Mouse (Mus musculus): ENCODE measurements around the gene Bahcc1. TPM values are rescaled to one million over a fixed set of nuclear protein-coding genes. Genes with fewer than 3 reads are reported as not detected.

Gene Bahcc1
- polyA plus RNA-seq, 1 experiment from 2014 or later, result 8.2 TPM

DNA sequence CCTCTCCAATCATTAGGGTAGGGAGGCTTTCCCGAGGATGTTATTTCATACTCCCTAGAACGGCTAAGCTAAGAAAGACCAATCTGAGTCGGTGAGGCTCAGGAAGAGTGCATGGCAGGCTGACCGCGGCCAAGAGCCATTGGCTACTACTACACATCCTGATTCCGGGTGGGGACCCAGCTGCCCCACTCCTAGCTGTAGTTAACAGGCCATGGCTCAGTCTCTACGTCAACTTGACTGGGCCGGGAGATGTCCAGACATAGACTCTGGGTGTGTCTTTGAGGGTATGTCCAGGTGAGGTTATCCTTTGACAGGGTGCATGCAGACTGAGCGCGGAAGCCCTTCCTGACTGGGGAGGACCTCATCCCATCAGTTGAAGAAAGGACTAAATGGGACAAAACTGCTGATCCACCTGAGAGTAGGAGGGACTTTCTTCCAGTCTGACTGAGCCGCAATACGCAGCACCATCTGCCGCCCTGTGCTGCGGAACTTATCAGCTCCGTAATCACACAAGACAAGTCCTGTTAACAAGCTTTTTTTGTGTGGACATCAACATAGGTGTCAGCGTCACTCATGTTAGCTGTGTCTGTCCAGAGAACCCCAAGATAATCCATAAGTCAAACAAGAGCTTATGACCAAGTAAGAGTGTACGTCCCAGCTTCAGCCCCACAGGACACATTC is 14.4 kb upstream of the Bahcc1 start:
- Histone ChIP-seq H3K27ac (peak overlapping the region; percentile 25; the same call in 1 of the 2 replicates), H3K9ac (ENCODE audit: low read depth, low read length) (no peak overlapping the region), H3K27me3 (ENCODE audit: insufficient read depth, low read length) (no peaks in the 10 kb centered on the region), H3K4me1 (replicated peaks; ENCODE audit: insufficient read depth, low read length) (peaks cover 38% of the 10 kb centered on the region), H3K4me2 (ENCODE audit: low read length) (no peak overlapping the region), H3K9me3 (replicated peaks; ENCODE audit: low read length) (no peaks in the 10 kb centered on the region), H3K4me3 (replicated peaks; ENCODE audit: low read depth, low read length) (no peak overlapping the region), H3K36me3 (ENCODE audit: insufficient read depth, low read length) (no peaks in the 10 kb centered on the region)
- no peak for ATAC-seq (replicated peaks; ENCODE audit: low FRiP score, low read depth)
- 67% methylated on average over 17 of the region's 17 CpGs for WGBS
- DNase-seq (ENCODE audit: low spot score), result no peak
- no peak for TF ChIP-seq CTCF (IDR thresholded peaks at IDR 0.05; ENCODE audit: low read depth)

DNA sequence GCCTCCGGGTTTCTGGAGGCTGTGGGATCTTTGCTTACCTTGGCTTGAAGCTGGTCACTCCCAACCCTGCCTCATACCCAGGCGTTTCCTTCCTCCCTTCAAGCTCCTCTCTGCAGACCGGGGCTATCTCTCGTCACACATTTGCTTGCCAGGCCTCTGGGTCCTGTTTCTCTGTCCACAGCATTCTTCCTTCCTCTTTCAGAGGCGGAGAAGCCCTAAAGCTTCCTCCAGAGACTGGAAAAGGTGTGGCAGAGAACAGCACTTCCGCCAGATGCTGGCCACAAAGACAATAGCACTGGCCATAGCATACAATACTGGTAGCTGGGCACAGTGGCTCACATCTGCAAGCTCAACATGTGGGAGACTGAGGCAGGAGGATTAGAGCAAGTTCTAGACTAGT is 13.8 kb upstream of the Bahcc1 start:
- Histone ChIP-seq H3K9ac (ENCODE audit: low read depth, low read length) (peak overlapping the region; percentile 35; the same call in 1 of the 2 replicates), H3K4me3 (replicated peaks; ENCODE audit: low read depth, low read length) (no peak overlapping the region), H3K36me3 (ENCODE audit: insufficient read depth, low read length) (no peaks in the 10 kb centered on the region), H3K9me3 (replicated peaks; ENCODE audit: low read length) (no peaks in the 10 kb centered on the region), H3K27me3 (ENCODE audit: insufficient read depth, low read length) (no peaks in the 10 kb centered on the region), H3K27ac (peak overlapping the region; percentile 25), H3K4me1 (replicated peaks; ENCODE audit: insufficient read depth, low read length) (peaks cover 41% of the 10 kb centered on the region), H3K4me2 (ENCODE audit: low read length) (no peak overlapping the region)
- no peak for TF ChIP-seq CTCF (IDR thresholded peaks at IDR 0.05; ENCODE audit: low read depth)
- 57% methylated on average over 6 of the region's 6 CpGs for WGBS
- ATAC-seq (replicated peaks; ENCODE audit: low FRiP score, low read depth) (no peak), DNase-seq (ENCODE audit: low spot score) (peak; percentile 67)

GRCm38 (mm10) chr11:120219916-120220522 is 12.7 kb upstream of the Bahcc1 start:
- Histone ChIP-seq H3K27ac (peak overlapping the region; percentile 67), H3K4me1 (replicated peaks; ENCODE audit: insufficient read depth, low read length) (peaks cover 52% of the 10 kb centered on the region), H3K4me2 (ENCODE audit: low read length) (no peak overlapping the region), H3K27me3 (ENCODE audit: insufficient read depth, low read length) (no peaks in the 10 kb centered on the region), H3K36me3 (ENCODE audit: insufficient read depth, low read length) (no peaks in the 10 kb centered on the region), H3K9me3 (replicated peaks; ENCODE audit: low read length) (no peaks in the 10 kb centered on the region), H3K9ac (ENCODE audit: low read depth, low read length) (0 out of 2 replicates have a peak overlapping the region, but pooled peaks have one; percentile 9), H3K4me3 (replicated peaks; ENCODE audit: low read depth, low read length) (no peak overlapping the region)
- TF ChIP-seq CTCF (IDR thresholded peaks at IDR 0.05; ENCODE audit: low read depth), result no peak
- WGBS, result 36% methylated on average over 9 of the region's 9 CpGs
- ATAC-seq (replicated peaks; ENCODE audit: low FRiP score, low read depth) (no peak), DNase-seq (ENCODE audit: low spot score) (peak; percentile 64)

DNA sequence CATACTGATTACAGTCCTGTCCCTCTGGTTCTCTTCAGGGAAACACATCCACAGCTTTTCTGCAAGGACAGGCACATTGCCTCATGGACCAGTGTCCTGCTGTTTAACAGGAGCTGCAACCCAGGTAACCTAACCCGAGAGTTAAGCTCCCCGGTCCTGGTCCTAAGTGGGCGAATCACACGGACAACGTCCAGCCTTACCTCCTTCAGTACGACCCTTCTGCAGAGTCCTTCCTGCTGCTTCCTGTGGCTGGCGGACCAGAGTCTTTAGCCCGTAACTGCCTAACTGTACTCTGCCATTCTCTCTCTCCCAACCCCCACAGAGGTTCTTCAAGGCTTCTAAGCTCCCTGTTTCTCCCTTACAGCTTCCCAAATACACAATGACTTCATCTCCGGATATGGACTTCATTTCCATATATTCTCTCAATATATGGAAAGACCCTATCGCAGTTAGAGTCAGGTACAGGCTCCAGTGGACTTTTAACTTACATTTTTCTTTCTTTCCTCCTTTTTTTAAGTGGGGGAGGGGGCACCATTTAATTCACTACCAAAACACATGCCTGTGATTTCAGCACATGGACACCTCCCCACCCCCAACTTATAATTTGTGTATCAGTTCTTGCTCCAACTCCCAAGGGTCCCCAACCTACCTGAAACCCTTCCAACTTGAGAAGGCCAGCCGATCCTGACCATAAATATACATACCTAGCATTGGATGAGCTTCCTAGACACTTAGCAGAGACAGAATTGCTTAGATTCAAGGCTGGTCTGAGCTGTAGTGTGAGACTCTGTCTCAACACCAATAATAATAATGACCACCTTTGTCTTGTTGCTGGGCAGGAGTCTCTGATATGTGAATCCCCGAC is 11.6 kb upstream of the Bahcc1 start:
- TF ChIP-seq CTCF (IDR thresholded peaks at IDR 0.05; ENCODE audit: low read depth), result no peak
- Histone ChIP-seq H3K36me3 (ENCODE audit: insufficient read depth, low read length) (no peaks in the 10 kb centered on the region), H3K27me3 (ENCODE audit: insufficient read depth, low read length) (no peaks in the 10 kb centered on the region), H3K9me3 (replicated peaks; ENCODE audit: low read length) (no peaks in the 10 kb centered on the region), H3K4me2 (ENCODE audit: low read length) (0 out of 2 replicates have a peak overlapping the region, but pooled peaks have one; percentile 11), H3K27ac (peak overlapping the region; percentile 67; the same call in 1 of the 2 replicates), H3K9ac (ENCODE audit: low read depth, low read length) (no peak overlapping the region), H3K4me1 (replicated peaks; ENCODE audit: insufficient read depth, low read length) (peaks cover 54% of the 10 kb centered on the region), H3K4me3 (replicated peaks; ENCODE audit: low read depth, low read length) (no peak overlapping the region)
- peak; percentile 55 for DNase-seq (ENCODE audit: low spot score)
- 32% methylated on average over 12 of the region's 12 CpGs for WGBS
- ATAC-seq (replicated peaks; ENCODE audit: low FRiP score, low read depth), result no peak

GRCm38 (mm10) chr11:120222425-120223104 is 10.2 kb upstream of the Bahcc1 start:
- Histone ChIP-seq H3K4me2 (ENCODE audit: low read length) (no peak overlapping the region), H3K9ac (ENCODE audit: low read depth, low read length) (no peak overlapping the region), H3K27me3 (ENCODE audit: insufficient read depth, low read length) (no peaks in the 10 kb centered on the region), H3K4me1 (replicated peaks; ENCODE audit: insufficient read depth, low read length) (peaks cover 55% of the 10 kb centered on the region), H3K4me3 (replicated peaks; ENCODE audit: low read depth, low read length) (no peak overlapping the region), H3K36me3 (ENCODE audit: insufficient read depth, low read length) (no peaks in the 10 kb centered on the region), H3K27ac (no peak overlapping the region), H3K9me3 (replicated peaks; ENCODE audit: low read length) (no peaks in the 10 kb centered on the region)
- DNase-seq (ENCODE audit: low spot score) (no peak), ATAC-seq (replicated peaks; ENCODE audit: low FRiP score, low read depth) (no peak)
- WGBS, result 91% methylated on average over 6 of the region's 6 CpGs
- no peak for TF ChIP-seq CTCF (IDR thresholded peaks at IDR 0.05; ENCODE audit: low read depth)

Measured in kidney, postnatal 0 days (tissue).